Mouse (Mus musculus) erythroid progenitor cell, adult 5-6 weeks (primary cell): ENCODE results near the gene Asprv1. TPM values are rescaled to one million over a fixed set of nuclear protein-coding genes. Genes with fewer than 3 reads are reported as not detected.
A peak's percentile ranks its signal among the peaks of the same experiment; 100 is the strongest.

Experiments
- ATAC-seq: replicated peaks from 2 replicates; pipeline ENCODE4 v1.8.0; 2016; ENCODE audit warnings: moderate number of reproducible peaks, mild to moderate bottlenecking, moderate TSS enrichment, inconsistent platforms; ENCODE audit not compliant: poor library complexity, low FRiP score, severe bottlenecking
- total RNA-seq, 2 experiments: library from RNA; stranded (forward) in 1 of 2; stranded (reverse) in 1 of 2; fragments of 150-400 nt in 1 of 2; fragments of 186-747, 209-891 nt in 1 of 2; gene quantifications; 2 replicates each; pipeline versions ENCODE4 v1.2.3 to v1.2.4; 2015 to 2017; ENCODE audit warnings: low replicate concordance in 2 of 2

The Asprv1 gene
- total RNA-seq, 2 experiments from 2014 or later, result 6.5 TPM; not detected in 1

DNA sequence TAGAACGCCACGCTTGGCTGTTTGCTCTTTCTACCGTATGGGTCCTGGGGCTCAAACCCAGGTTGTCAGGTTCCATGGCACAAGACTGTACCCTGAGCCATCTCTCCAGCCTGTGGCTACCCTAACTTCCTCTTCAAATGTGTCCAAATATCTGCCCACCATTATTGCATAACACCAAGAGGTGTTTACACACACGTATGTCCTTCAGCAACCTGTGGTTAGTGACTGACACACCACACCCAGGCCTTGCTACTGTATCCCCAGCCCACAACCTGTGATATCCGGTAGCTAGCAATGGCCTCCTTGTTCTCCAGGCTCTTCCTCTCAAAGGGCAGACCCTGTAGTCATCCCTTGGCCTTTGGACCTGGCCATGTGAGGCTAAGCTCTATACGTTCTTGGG, 18.7 kb upstream of the Asprv1 start:
- no peak for ATAC-seq

DNA sequence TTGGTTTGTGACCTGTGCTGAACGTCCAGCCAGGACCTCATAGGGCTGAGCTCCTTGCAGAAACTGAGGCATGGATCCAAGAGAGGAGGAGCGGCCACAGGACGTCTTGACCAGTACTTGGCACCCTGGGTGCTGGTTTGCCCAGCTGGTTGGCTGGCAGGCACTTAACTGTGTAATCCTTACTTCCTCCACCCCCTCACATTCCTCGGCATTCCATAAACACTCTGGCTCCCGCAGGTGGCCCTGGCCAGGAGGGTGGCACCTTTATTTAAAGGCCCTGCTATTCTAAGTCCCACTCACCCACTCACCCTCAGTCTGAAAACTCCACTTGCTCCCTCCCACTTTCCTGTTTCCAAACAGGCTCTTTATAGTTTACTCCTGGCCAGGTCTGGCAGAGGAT, 17.2 kb upstream of the Asprv1 start:
- ATAC-seq, result no peak

DNA sequence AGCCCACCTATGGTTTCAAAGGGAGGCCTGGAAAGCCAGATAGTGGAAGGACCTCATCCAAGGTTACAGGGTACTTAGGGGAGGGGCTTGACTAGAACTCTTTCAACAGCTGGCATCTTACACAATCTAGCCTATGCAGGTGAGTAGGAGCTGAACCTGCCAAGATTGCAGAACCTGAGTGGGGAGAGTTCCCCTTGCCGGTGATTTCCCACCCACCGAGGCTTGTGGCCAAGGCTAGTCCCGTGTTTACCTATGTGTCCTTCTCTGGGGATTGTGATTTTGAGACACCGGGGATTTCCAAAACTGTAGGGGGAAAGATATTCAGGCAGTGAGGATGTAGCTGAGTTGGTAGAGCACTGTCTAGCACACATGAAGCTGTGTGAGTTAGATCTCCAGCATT, 12.7 kb upstream of the Asprv1 start:
- no peak for ATAC-seq

DNA sequence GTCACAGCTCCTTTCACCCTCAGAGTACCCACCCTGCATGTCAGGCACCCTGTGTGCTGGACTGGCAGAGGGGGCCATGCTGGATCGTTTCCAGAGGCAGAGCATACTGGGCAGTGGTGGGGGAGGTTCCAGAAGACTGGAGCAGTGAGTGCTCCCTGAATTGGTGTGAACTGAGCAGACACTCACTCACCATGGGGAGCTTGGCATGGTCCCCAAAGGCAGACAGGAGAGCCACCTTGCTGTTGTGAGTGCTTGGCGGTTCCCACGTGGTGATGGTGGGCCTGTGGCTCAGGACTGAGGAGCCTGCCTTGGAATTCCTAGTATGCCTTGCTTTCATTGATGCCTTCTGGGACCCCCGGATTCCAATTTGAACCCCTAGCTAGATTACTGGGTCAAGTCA, 4.8 kb upstream of the Asprv1 start:
- ATAC-seq, result no peak

DNA sequence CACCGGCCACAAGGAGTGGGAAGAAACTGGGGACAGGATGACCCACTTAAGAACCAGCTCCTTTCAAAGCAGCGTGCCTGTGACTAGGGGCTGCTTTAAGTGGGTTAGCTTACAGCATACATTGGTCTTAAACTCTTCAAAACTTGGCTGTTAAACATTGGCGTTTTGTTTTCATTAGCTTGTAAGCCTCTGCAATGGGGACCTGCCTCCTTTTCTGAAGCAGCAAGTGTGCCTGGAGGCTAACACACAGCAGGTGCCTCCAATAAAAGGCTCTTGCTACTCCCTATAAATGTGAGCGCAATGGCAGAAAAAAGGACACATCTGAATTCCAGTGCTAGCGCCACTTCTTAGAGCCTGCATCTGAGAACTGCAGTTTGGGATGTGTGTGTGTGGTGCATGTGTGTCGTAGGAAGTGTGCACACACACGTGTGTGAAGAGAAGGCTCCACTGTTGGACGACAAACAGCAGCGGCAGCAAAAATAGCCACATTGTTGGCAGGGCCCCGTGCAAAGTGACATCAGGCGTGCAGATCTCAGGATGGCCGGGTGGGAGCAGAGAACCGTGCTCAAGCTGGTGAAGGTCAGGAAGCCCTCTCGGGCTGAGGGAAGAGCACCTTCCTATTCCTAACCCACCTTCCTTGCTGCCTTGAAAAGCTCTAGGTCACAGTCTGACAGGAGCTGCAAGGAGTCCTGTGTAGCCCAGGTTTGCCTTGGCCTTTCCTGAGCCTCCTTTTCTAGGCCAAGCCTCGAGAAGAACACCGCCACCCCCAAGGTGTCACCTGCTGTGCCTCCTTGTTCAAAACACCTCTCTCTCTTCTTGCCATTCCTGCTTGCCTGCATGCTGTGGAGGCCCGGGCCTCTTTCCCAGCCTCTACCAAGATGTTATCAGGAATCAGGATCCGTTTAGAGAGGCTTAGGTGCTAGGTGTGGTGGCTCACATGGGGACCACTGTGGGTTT, 3.6 kb upstream of the Asprv1 start:
- no peak for ATAC-seq

DNA sequence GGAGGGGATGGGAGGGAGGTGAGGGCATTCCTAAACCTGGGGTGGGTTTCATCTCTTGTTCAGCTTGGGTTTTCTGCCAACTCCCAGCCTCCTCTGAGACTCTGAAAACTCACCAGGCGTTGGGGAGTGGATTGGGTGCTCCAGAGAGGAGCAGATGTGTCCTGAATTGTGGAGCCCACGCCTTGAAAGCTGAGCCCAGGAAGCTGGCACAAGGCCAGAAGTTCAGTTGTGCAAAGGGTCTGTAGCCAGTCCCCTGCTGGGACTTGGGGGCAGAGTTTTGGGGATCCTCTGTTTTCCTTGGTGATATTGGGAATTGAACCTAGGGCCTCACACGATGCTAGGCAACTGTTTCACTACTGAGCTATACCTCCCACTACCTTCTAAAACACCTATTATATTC, 2.2 kb downstream of the Asprv1 start:
- ATAC-seq, result no peak

DNA sequence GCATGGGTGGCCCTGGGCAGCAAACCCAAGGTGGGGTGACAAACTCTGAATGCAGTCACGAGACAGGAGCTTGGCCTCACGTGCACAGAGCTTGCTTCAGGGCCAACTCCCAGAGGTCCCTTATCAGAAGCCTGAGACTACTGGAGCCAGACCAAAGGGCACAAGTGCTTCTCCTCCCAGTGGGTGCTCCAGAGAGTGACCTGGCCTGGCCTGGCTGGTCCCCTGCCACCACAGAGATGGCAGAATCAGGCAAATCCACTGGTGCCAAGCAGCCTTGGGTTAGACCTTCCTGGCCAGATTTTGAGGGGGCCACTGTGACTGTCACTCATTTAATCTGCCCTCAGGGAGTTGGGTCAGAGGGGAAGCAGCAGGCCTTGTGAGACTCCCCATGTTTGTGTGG, 8.5 kb downstream of the Asprv1 start:
- ATAC-seq, result peak; percentile 70

DNA sequence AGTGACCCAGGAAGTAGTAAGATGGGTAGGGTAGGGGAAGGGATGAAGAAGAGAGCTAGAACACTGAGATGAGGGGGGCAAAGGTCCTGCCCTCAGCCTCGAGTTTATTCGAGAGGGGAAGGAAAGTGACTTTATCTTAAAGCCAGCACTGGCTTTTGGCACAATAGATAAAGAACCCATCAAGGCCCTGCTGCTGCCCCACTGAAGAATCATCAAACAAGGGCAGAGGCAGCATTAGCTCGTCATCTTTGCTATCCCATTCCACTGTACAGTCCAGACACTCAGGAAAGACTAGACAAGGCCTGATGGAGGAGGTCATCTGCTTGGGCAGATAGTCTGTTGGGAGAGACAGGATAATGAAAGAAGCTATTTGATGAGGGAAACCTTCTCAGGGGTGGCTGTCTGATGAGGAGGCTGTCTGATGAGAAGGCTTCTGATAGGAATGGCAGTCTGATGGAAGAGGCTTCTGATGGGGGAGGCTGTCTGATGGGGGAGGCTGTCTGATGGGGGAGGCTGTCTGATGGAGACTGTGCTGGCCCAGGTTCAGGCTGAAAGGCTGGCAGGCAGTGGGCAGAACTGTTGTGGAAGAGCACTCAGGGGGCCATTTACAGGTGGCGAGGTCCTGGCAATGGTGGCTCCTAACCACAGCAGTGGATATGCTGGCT, 9.3 kb downstream of the Asprv1 start:
- peak; percentile 54 for ATAC-seq

DNA sequence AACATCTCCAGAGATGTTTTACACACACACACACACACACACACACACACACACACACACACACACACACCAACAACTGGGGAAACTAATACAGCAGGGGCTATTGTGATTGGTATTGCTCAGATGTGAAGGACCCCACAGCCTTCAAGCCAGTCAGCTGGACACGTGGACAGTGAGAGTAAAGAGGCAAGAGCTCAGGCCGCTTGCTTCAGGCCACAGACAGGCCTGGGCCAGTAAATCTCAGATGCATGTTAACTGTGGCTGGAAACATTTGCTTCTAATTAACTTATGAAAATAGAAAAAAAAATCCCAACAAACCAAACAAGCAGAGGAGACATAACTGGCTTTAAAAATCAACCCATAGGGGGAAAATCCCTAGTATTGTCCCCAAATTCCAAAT, 9.9 kb downstream of the Asprv1 start:
- no peak for ATAC-seq

DNA sequence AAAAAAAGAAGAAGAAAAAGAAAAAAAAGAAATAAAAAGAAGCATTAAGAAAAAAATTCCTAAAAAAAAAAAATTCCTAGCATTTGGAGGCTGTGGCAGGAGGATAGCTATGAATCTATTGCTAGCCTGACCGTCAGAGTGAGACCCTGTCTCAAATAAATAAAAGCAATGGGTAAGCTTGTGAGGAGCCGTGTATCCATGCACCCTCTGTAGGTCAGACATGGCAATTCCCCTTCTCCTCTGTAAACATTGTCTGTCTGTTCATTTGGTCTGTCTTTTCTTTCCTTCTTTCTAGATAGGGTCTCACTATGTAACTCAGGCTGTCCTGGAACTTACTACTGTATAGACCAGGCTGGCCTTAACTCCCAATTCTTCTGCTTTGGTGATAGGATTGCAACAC, 10.5 kb downstream of the Asprv1 start:
- no peak for ATAC-seq

DNA sequence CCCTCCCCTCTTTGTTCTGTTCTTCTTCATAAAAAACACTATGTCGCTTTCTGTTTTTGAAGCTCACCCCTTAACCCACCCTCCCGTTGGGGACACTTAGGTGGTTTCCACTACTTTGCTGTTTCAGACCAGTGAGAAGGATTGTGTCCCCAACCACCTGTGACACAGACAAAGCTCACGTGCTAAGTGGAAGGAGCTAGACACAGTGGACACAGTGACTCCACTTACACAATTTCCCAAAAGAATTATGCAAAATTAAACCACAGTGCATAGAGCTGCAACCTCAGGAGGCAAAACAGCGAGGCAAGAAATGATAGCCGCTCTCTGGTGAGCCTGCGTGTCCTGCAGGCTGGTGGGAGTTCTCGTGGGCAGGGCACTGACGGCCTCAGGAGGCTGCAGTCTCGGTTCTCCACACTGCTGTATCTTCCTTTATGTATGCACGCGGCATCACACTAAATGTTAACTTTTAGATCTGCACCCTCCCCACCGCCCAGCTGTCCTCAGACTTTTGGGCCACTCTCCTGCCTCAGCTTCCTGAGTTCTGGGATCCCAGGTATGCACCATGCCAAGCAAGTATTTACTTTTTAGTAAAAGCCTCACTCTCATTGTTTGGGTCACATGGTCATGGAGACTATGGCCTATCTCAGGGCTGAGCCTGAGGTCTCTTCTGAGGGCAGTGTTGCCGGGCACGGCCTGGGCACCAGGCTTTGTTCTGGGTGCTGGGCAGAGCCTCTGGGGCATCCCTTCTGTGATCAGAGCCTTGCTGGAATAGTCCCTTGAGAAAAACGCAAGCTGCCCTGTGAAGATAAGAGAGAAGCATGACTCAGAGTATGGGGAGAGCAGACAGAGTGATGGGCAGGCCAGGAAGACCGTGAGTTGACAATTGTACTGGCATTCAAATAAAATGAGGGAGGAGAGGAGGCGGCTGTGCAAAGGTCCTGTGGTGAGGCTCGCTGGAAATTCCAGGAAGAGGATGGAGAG, 11.5 kb downstream of the Asprv1 start:
- ATAC-seq, result peak; percentile 73

DNA sequence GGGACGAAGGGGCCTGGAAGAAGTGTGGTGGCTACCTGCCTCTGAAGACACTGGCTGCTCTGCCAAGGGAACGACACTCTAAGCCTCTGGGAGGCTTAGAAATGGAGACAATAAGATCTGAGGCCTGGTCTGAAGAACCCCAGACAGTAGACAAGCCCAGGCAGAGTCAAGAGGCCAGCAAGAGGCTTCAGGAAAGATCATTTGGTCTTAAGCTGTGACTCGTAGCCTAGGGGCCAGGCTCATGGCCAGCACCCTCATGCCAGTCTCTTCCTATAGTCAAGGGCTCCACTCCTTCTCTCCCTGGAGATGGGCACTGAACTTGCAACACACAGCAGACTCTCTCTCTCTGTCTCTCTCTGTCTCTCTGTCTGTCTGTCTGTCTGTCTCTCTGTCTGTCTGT, 12.2 kb downstream of the Asprv1 start:
- ATAC-seq, result peak; percentile 13

DNA sequence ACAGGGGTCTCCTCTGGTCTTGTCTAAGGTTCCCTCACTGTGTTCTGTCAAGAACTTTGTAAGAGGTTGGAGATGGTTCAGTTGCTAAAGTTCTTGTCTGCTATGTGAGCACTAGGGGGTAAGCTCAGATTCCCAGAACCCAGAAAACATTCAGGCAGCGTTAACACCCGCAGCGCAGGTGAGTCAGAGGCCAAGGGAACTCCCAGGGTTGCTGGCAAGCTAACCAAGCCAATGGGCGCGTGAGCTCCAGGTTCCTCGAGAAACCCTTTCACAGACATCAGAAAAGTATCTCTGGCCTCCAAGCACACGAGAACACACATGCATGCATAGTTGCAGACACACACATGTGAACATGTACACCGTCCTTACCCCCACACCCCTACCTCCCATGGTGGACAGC, 12.8 kb downstream of the Asprv1 start:
- no peak for ATAC-seq

DNA sequence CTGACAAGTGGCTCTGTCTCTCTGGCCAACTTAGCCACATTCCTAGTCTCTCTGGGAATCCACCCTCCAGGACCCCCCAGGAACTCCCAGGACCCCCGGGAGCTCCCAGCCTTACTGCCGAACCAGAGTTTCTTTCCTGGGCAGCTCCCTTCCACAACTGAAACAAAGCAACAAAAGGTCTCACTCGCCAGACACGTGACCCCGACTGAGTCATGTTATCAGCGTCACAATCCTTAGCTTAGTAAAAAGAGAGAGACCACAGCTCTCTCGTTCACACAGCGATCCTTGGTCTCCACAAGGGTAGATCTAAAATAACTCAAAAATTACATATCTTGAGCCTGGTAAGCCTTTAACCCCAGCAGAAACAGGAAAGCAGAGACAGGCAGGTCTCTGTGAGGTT, 13.8 kb downstream of the Asprv1 start:
- ATAC-seq, result no peak

DNA sequence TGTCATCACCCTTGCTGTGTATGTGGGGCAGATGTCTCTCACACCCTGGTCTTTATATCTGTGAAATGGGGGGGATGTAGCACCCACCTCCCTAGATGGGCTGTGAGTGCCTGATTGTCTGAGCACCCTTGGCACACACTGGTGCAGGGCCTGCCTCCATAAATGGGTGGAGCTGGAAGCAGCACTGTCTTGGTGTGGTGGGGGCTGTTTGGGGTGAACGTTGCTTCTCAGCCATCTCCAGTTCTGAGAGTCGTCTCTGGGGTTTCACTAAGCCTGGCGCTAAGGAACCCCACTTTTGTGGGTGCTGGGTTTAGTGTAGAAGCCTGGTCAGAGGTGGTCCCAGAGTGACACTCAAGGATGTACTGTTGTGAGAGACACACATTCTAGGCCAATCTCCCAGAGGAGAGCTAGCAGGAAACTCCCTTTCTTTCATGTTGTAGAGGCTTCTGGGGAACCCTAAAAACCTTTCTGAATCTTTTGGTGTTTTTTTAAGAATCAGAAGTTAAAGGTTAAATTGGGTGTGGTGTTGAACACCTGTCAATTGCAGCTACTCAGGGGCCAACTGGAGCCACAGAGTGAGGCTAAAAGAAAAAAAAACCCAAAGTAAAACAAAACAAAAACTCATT, 16.9 kb downstream of the Asprv1 start:
- no peak for ATAC-seq

DNA sequence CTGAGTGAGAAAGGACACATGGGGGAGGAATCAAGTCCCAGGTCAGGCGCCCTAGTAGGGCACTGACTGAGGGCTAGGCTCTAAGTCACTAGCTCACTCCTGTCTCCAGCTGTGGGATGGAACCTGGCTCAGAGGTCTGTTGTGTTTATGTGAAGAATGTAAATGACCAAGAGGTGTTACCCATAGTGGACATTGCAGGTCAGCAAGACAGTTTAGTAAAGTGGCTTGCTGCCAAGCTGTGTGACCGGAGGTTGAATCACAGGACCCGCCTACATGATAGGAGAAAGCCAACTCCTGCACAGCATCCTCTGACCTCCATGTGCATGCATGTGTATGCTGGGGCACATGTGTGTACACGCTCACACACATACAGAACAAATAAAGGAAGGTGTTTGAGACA, 17.6 kb downstream of the Asprv1 start:
- ATAC-seq, result no peak

DNA sequence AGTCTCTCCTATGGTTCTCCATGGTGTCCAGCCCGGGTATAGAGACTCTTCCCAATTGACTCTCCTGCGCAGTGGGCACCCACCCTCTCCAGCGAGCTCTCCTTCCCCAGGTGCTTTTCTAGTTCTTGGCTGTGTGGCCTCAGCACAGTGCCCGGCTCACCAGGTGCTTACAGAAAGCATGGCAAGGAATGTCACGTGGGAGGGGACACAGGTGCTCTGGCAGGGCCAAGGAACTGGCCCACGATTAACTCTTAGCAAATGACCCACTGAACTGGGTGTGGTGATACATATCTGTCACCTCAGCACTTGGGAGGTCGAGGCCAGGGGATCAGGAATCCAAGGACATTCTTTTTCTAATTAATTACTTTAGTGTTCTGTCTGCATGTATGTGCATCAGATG, 18.2 kb downstream of the Asprv1 start:
- no peak for ATAC-seq

DNA sequence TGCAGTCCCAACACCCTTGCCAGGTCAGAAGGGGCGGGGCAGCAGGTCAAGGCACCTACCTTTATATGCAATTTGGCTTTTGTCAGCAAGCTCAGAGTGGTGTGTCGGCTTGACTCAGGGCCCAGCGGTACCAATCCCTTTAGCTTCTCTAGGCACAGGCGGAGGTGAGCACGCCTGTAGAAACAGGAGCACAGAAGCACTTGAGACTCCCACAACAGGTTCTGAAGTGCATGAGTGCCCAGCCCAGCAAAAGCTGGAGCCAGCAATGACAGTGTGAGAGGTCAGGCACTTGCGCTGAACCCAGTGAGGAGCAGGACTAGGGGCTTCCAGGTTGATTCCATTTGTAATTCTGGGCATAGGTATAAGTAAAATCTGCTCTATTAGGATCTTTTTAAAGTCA, 25.1 kb downstream of the Asprv1 start:
- no peak for ATAC-seq

DNA sequence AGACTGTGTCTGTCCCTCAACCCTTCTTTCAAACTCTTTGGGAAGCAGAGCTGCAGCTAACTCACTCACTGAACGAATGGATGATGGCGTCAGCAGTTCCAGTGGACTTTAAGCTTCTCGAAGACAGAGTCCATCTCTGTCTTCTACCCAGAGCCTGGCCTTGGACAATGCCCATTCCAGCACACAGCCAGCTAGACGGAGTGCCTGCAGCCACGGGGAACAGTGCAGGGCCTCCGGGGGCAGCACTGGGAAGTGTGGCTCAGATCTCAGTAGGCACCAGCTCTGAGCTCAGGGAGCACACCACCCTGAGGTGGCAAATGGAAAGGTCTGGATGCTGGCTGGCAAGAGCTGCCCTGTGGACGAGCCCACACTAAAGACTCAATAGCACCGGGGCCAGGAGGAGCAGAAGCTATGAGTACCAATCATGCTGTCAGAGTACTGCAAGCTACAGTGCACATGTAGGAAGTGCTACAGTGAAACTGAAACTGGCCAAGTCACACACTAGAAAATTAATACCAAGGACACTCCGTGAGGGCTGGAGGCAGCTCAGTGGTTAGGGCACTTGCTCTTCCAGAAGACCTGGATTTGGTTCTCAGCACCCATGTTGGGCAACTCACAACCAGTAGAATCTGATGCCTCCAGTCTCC, 26.4 kb downstream of the Asprv1 start:
- ATAC-seq, result no peak
